In genomic region chr5:118413428-118414282, GRCm38 (mm10) we compare ENCODE assay signal across 8 mouse cellular contexts.
A peak's percentile ranks its signal among the peaks of the same experiment; 100 is the strongest.
DNase-seq lines count a peak whose midpoint lies in the region; ATAC-seq lines count a peak whose summit lies in the region.

No protein-coding gene starts in this region.

- H3K9ac ChIP-seq in liver, embryonic 16.5 days (ENCODE audit: low read depth, low read length) = no peak overlapping the region
- H3K9ac ChIP-seq in neural tube, embryonic 15.5 days (replicated peaks) = no peak overlapping the region

- no peaks in the 10 kb centered on the region for H3K9me3 ChIP-seq in liver, embryonic 16.5 days (replicated peaks; ENCODE audit: control insufficient read depth, low read length)
- H3K9me3 ChIP-seq in neural tube, embryonic 15.5 days (replicated peaks) = no peaks in the 10 kb centered on the region

- no peak overlapping the region for H3K4me3 ChIP-seq in liver, embryonic 16.5 days (ENCODE audit: low read depth, low read length)
- no peak overlapping the region for H3K4me3 ChIP-seq in neural tube, embryonic 15.5 days (replicated peaks)

- peak; percentile 94 for ATAC-seq in frontal cortex, adult (ENCODE audit: low TSS enrichment)
- peak; percentile 99 for ATAC-seq in hematopoietic stem cell, adult 5-6 weeks (replicated peaks in 1 of 2; ENCODE audit: insufficient read depth in 1 of 2, low FRiP score in 2 of 2, low TSS enrichment in 1 of 2, low read depth in 1 of 2, poor library complexity in 2 of 2, severe bottlenecking in 2 of 2)
- ATAC-seq in liver, embryonic 16.5 days (ENCODE audit: low read depth) = peak; percentile 89
- peak; percentile 95 for ATAC-seq in neural tube, embryonic 15.5 days (ENCODE audit: low FRiP score)

- no peak overlapping the region for H3K27ac ChIP-seq in liver, embryonic 16.5 days (ENCODE audit: low read length)
- peak overlapping the region; percentile 56 for H3K27ac ChIP-seq in neural tube, embryonic 15.5 days (replicated peaks)

- H3K4me1 ChIP-seq in liver, embryonic 16.5 days (ENCODE audit: control insufficient read depth, low read depth, low read length) = peaks cover 2% of the 10 kb centered on the region
- H3K4me1 ChIP-seq in neural tube, embryonic 15.5 days = peaks cover 25% of the 10 kb centered on the region

- no peaks in the 10 kb centered on the region for H3K36me3 ChIP-seq in liver, embryonic 16.5 days (ENCODE audit: control insufficient read depth, insufficient read depth)
- no peaks in the 10 kb centered on the region for H3K36me3 ChIP-seq in neural tube, embryonic 15.5 days

- WGBS in liver, embryonic 16.5 days (ENCODE audit: insufficient replicate concordance) = 58% methylated on average over 13 of the region's 13 CpGs
- WGBS in neural tube, embryonic 15.5 days = 52% methylated on average over 13 of the region's 13 CpGs

- H3K27me3 ChIP-seq in liver, embryonic 16.5 days (ENCODE audit: control insufficient read depth, insufficient read depth, low read depth, low read length) = 0 out of 2 replicates have a peak, but pooled peaks cover 2% of the 10 kb centered on the region
- no peaks in the 10 kb centered on the region for H3K27me3 ChIP-seq in neural tube, embryonic 15.5 days (replicated peaks)

- peak; percentile 96 for DNase-seq in R1 (ENCODE audit: low read depth, low spot score)
- DNase-seq in cerebellum, adult 8-10 months = peak; percentile 85
- peak; percentile 77 to 88 for DNase-seq in layer of hippocampus, adult 18-20 months (ENCODE audit: low spot score in 2 of 2)
- DNase-seq in ovary, postnatal 10 days (ENCODE audit: low spot score) = no peak

- H3K4me2 ChIP-seq in liver, embryonic 16.5 days (ENCODE audit: low read depth, low read length) = no peak overlapping the region
- H3K4me2 ChIP-seq in neural tube, embryonic 15.5 days = peak overlapping the region; percentile 35
